Mouse (Mus musculus): ENCODE results near the gene Tango6. TPM values are rescaled to one million over a fixed set of nuclear protein-coding genes. Genes with fewer than 3 reads are reported as not detected.

Gene Tango6
- polyA plus RNA-seq, 1 experiment from 2014 or later: 9.0 TPM

DNA sequence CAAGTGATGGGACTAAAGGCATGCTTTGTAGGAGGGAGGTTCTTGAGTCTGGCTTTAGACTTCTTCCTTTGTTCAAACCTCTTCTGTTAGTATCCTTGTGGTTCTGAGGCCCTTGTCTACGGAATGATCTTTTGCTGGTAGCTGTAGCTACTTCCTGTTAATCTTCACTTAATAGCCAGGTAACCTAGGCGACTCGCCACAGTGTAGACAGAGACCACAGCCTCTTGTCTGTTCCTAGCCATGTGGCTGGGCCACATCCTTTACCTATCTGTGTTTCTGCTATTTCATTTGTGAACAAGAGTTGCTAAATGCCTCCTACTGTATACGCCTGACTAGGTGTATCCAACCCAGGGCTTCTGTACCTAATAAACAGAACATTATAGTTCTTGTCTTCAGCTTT, 39.8 kb upstream of the Tango6 start:
- DNase-seq (ENCODE audit: low spot score) (no peak), ATAC-seq (ENCODE audit: insufficient read depth, low FRiP score, low TSS enrichment) (no peak)
- no peak overlapping the region for H3K27ac ChIP-seq (ENCODE audit: low read depth, low read length)
- no peaks in the 10 kb centered on the region for H3K9me3 ChIP-seq (ENCODE audit: control insufficient read depth, low read length)
- no peak overlapping the region for H3K4me3 ChIP-seq (ENCODE audit: low read depth, low read length)
- H3K9ac ChIP-seq (ENCODE audit: low read length): no peak overlapping the region
- no peaks in the 10 kb centered on the region for H3K4me1 ChIP-seq (ENCODE audit: control insufficient read depth, insufficient read depth, low read length)
- H3K36me3 ChIP-seq (ENCODE audit: control insufficient read depth, insufficient read depth, low read length): no peaks in the 10 kb centered on the region
- H3K27me3 ChIP-seq (ENCODE audit: control insufficient read depth, insufficient read depth, low read length): no peaks in the 10 kb centered on the region
- H3K4me2 ChIP-seq (ENCODE audit: low read depth): no peak overlapping the region
- 88% methylated on average over 4 of the region's 4 CpGs for WGBS

DNA sequence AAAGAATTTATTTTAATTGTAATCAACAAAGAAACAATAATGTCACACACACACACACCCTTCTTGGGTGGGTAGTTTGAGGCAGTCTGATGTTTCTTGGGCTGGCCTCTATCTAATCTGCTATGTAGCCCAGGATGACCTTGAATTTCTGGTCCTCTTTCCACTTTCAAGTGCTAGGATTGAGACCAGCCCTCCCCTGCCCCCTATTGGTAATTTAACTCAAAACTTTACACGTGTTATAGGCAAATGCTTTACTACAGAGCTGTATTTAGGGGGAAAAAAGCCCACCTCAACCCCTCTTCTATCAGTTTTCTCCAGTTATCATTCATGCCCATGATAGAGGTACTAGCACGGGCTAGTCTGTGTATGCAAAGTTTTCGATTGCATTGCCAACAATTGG, 37.9 kb upstream of the Tango6 start:
- H3K27me3 ChIP-seq (ENCODE audit: control insufficient read depth, insufficient read depth, low read length): no peaks in the 10 kb centered on the region
- no peak overlapping the region for H3K9ac ChIP-seq (ENCODE audit: low read length)
- no peaks in the 10 kb centered on the region for H3K4me1 ChIP-seq (ENCODE audit: control insufficient read depth, insufficient read depth, low read length)
- ATAC-seq (ENCODE audit: insufficient read depth, low FRiP score, low TSS enrichment): no peak
- 72% methylated on average over 3 of the region's 3 CpGs for WGBS
- H3K4me3 ChIP-seq (ENCODE audit: low read depth, low read length): no peak overlapping the region
- H3K27ac ChIP-seq (ENCODE audit: low read depth, low read length): no peak overlapping the region
- H3K9me3 ChIP-seq (ENCODE audit: control insufficient read depth, low read length): no peaks in the 10 kb centered on the region
- no peak for DNase-seq (ENCODE audit: low spot score)
- H3K36me3 ChIP-seq (ENCODE audit: control insufficient read depth, insufficient read depth, low read length): no peaks in the 10 kb centered on the region
- H3K4me2 ChIP-seq (ENCODE audit: low read depth): no peak overlapping the region

DNA sequence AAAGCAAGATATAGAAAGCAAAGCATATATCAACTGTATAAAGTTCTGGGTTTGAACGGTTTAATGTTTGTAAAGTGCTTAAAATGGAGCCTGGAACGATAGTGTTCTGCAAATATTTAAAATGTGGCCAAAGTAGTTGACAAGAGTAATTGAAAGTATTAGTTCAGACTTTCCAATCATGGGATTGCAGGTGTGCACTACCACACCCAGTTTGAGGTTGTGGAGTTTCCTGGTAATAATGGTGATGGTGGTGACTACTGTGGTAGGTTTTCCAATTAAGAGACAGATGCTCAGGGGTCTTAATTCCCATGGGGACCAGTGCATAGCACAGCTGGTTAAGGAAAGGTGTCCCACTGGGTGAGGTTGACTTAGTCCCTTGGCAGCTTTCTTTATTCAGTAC, 36.7 kb upstream of the Tango6 start:
- 93% methylated on average over 2 of the region's 2 CpGs for WGBS
- DNase-seq (ENCODE audit: low spot score) (no peak), ATAC-seq (ENCODE audit: insufficient read depth, low FRiP score, low TSS enrichment) (no peak)
- no peak overlapping the region for H3K27ac ChIP-seq (ENCODE audit: low read depth, low read length)
- no peak overlapping the region for H3K4me2 ChIP-seq (ENCODE audit: low read depth)
- H3K27me3 ChIP-seq (ENCODE audit: control insufficient read depth, insufficient read depth, low read length): no peaks in the 10 kb centered on the region
- H3K36me3 ChIP-seq (ENCODE audit: control insufficient read depth, insufficient read depth, low read length): no peaks in the 10 kb centered on the region
- no peak overlapping the region for H3K4me3 ChIP-seq (ENCODE audit: low read depth, low read length)
- no peak overlapping the region for H3K9ac ChIP-seq (ENCODE audit: low read length)
- H3K4me1 ChIP-seq (ENCODE audit: control insufficient read depth, insufficient read depth, low read length): no peaks in the 10 kb centered on the region
- no peaks in the 10 kb centered on the region for H3K9me3 ChIP-seq (ENCODE audit: control insufficient read depth, low read length)

GRCm38 (mm10) chr8:106646731-106647130, 36.1 kb upstream of the Tango6 start:
- H3K36me3 ChIP-seq (ENCODE audit: control insufficient read depth, insufficient read depth, low read length): no peaks in the 10 kb centered on the region
- no peak overlapping the region for H3K9ac ChIP-seq (ENCODE audit: low read length)
- no peak overlapping the region for H3K27ac ChIP-seq (ENCODE audit: low read depth, low read length)
- no peaks in the 10 kb centered on the region for H3K27me3 ChIP-seq (ENCODE audit: control insufficient read depth, insufficient read depth, low read length)
- H3K4me1 ChIP-seq (ENCODE audit: control insufficient read depth, insufficient read depth, low read length): no peaks in the 10 kb centered on the region
- WGBS: 85% methylated on average over 5 of the region's 5 CpGs
- H3K4me2 ChIP-seq (ENCODE audit: low read depth): no peak overlapping the region
- H3K4me3 ChIP-seq (ENCODE audit: low read depth, low read length): no peak overlapping the region
- H3K9me3 ChIP-seq (ENCODE audit: control insufficient read depth, low read length): no peaks in the 10 kb centered on the region
- DNase-seq (ENCODE audit: low spot score) (no peak), ATAC-seq (ENCODE audit: insufficient read depth, low FRiP score, low TSS enrichment) (no peak)

GRCm38 (mm10) chr8:106647387-106647786, 35.5 kb upstream of the Tango6 start:
- ATAC-seq (ENCODE audit: insufficient read depth, low FRiP score, low TSS enrichment): no peak

GRCm38 (mm10) chr8:106648421-106648820, 34.4 kb upstream of the Tango6 start:
- no peak overlapping the region for H3K4me2 ChIP-seq (ENCODE audit: low read depth)
- DNase-seq (ENCODE audit: low spot score) (no peak), ATAC-seq (ENCODE audit: insufficient read depth, low FRiP score, low TSS enrichment) (no peak)
- no peaks in the 10 kb centered on the region for H3K36me3 ChIP-seq (ENCODE audit: control insufficient read depth, insufficient read depth, low read length)
- H3K27me3 ChIP-seq (ENCODE audit: control insufficient read depth, insufficient read depth, low read length): no peaks in the 10 kb centered on the region
- H3K9me3 ChIP-seq (ENCODE audit: control insufficient read depth, low read length): no peaks in the 10 kb centered on the region
- H3K27ac ChIP-seq (ENCODE audit: low read depth, low read length): no peak overlapping the region
- no peak overlapping the region for H3K9ac ChIP-seq (ENCODE audit: low read length)
- H3K4me1 ChIP-seq (ENCODE audit: control insufficient read depth, insufficient read depth, low read length): no peaks in the 10 kb centered on the region
- 95% methylated on average over 8 of the region's 8 CpGs for WGBS
- H3K4me3 ChIP-seq (ENCODE audit: low read depth, low read length): no peak overlapping the region

More at GRCm38 (mm10) chr8:106647387-106647786, 35.5 kb upstream of the Tango6 start:
- 46% methylated on average over 2 of the region's 2 CpGs for WGBS
- Histone ChIP-seq H3K27ac (ENCODE audit: low read depth, low read length) (no peak overlapping the region), H3K4me1 (ENCODE audit: control insufficient read depth, insufficient read depth, low read length) (no peaks in the 10 kb centered on the region), H3K4me2 (ENCODE audit: low read depth) (no peak overlapping the region), H3K36me3 (ENCODE audit: control insufficient read depth, insufficient read depth, low read length) (no peaks in the 10 kb centered on the region), H3K9ac (ENCODE audit: low read length) (no peak overlapping the region), H3K9me3 (ENCODE audit: control insufficient read depth, low read length) (no peaks in the 10 kb centered on the region), H3K27me3 (ENCODE audit: control insufficient read depth, insufficient read depth, low read length) (no peaks in the 10 kb centered on the region), H3K4me3 (ENCODE audit: low read depth, low read length) (no peak overlapping the region)
- DNase-seq (ENCODE audit: low spot score): peak; percentile 71

DNA sequence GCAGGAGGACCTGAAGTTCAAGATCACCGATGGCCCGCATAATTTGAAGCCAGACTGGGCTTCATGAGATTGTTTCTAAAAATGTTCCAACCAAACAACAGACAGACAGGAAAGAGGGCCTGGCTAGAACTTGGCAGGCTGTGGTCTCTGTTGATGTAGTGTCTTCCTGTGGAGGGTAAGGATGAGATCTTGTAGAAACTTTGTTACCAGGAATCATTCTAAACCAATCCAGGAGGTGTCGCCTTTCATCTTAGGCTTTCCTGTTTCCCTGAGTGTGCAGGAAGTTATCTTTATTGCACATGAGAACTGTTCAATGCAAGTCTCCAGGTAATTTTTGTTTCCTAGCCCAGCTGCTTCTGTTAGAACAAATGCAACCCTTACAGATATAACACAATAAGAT, 30.9 kb upstream of the Tango6 start:
- H3K27ac ChIP-seq (ENCODE audit: low read depth, low read length): no peak overlapping the region
- no peak overlapping the region for H3K9ac ChIP-seq (ENCODE audit: low read length)
- no peak overlapping the region for H3K4me2 ChIP-seq (ENCODE audit: low read depth)
- H3K27me3 ChIP-seq (ENCODE audit: control insufficient read depth, insufficient read depth, low read length): no peaks in the 10 kb centered on the region
- no peak overlapping the region for H3K4me3 ChIP-seq (ENCODE audit: low read depth, low read length)
- H3K9me3 ChIP-seq (ENCODE audit: control insufficient read depth, low read length): no peaks in the 10 kb centered on the region
- ATAC-seq (ENCODE audit: insufficient read depth, low FRiP score, low TSS enrichment) (no peak), DNase-seq (ENCODE audit: low spot score) (no peak)
- no peaks in the 10 kb centered on the region for H3K4me1 ChIP-seq (ENCODE audit: control insufficient read depth, insufficient read depth, low read length)
- no peaks in the 10 kb centered on the region for H3K36me3 ChIP-seq (ENCODE audit: control insufficient read depth, insufficient read depth, low read length)
- 92% methylated on average over 3 of the region's 3 CpGs for WGBS

DNA sequence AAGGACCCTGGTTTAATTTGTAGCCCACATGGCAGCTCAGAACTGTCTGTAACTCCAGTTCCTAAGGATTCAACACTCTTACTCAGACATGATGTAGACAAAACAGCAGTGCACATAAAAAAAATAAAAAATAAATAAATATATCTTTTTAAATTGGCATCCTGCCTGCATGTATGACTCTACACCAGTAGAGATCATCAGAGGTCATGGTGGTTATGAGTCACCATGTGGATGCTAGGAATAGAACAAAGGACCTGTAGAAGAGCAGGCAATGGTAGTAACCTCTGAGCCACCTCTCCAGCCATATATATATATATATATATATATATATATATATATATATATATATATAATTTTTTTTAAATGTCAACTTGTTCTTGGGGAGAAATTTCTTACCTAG, 26.8 kb upstream of the Tango6 start:
- ATAC-seq (ENCODE audit: insufficient read depth, low FRiP score, low TSS enrichment): no peak
- Histone ChIP-seq H3K4me1 (ENCODE audit: control insufficient read depth, insufficient read depth, low read length) (no peaks in the 10 kb centered on the region), H3K27me3 (ENCODE audit: control insufficient read depth, insufficient read depth, low read length) (no peaks in the 10 kb centered on the region), H3K9me3 (ENCODE audit: control insufficient read depth, low read length) (no peaks in the 10 kb centered on the region), H3K4me2 (ENCODE audit: low read depth) (no peak overlapping the region), H3K36me3 (ENCODE audit: control insufficient read depth, insufficient read depth, low read length) (no peaks in the 10 kb centered on the region), H3K9ac (ENCODE audit: low read length) (no peak overlapping the region), H3K4me3 (ENCODE audit: low read depth, low read length) (no peak overlapping the region), H3K27ac (ENCODE audit: low read depth, low read length) (no peak overlapping the region)
- no peak for DNase-seq (ENCODE audit: low spot score)

DNA sequence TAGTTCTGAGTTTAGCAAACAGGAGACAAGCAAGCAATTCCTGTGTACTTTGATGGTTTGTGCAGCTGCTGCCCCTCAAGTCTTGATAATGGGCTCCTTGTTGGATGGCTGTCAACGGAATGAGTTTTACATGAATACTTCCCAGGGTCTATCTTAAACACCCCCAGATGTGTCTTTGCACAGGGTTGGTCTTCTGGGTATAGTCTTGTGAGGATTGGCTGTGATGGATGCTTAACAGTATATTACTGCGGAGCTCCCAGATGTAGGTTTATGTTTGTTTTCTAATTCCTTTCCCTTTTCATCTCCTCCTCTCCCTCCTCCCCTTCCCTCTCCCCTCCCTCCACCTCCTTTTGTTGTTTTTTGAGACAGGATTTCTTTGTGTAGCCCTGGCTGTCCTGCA, 10.1 kb upstream of the Tango6 start:
- H3K4me2 ChIP-seq (ENCODE audit: low read depth): no peak overlapping the region
- H3K27ac ChIP-seq (ENCODE audit: low read depth, low read length): no peak overlapping the region
- no peak overlapping the region for H3K4me3 ChIP-seq (ENCODE audit: low read depth, low read length)
- WGBS: 69% methylated on average over 2 of the region's 2 CpGs
- H3K9ac ChIP-seq (ENCODE audit: low read length): no peak overlapping the region
- no peaks in the 10 kb centered on the region for H3K4me1 ChIP-seq (ENCODE audit: control insufficient read depth, insufficient read depth, low read length)
- ATAC-seq (ENCODE audit: insufficient read depth, low FRiP score, low TSS enrichment) (no peak), DNase-seq (ENCODE audit: low spot score) (no peak)
- no peaks in the 10 kb centered on the region for H3K36me3 ChIP-seq (ENCODE audit: control insufficient read depth, insufficient read depth, low read length)
- H3K9me3 ChIP-seq (ENCODE audit: control insufficient read depth, low read length): no peaks in the 10 kb centered on the region
- no peaks in the 10 kb centered on the region for H3K27me3 ChIP-seq (ENCODE audit: control insufficient read depth, insufficient read depth, low read length)
